Mouse (Mus musculus) cerebellum, adult 8-10 months (tissue): ENCODE results near the gene Cenpj.
A peak's percentile ranks its signal among the peaks of the same experiment; 100 is the strongest.

Experiments used
- DNase-seq: peaks from one replicate; pipeline ENCODE4 v3.0.0; 2022

The Cenpj gene

GRCm38 (mm10) chr14:56575416-56575815, at the start of gene Cenpj, which contains the start of gene Parp4:
Gene Cenpj (minus strand): TSS chr14:56575425.
Gene Parp4 (plus strand): TSS chr14:56575619.
- peak; percentile 66 for DNase-seq

DNA sequence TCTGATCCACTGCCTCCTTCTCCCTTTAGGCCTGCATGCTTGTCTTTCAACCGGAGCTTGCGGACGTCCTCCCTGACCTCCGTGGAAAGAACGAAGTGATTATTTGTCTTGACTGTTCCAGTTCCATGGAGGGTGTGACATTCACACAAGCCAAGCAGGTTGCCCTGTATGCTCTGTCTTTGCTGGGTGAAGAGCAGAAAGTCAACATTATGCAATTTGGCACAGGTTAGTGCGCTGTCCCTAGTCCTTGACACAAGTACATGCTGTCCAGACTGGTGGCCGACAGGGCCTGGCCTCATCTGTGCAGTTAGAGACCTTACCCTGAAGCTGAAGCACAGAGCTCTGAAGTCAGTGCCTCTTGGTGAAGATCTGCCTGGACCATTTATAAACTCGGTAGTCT, 45.2 kb upstream of the Cenpj start:
- DNase-seq = no peak

- DNase-seq = no peak
These were observed 42.2 kb upstream of the Cenpj start for GRCm38 (mm10) chr14:56617470-56617869.

DNA sequence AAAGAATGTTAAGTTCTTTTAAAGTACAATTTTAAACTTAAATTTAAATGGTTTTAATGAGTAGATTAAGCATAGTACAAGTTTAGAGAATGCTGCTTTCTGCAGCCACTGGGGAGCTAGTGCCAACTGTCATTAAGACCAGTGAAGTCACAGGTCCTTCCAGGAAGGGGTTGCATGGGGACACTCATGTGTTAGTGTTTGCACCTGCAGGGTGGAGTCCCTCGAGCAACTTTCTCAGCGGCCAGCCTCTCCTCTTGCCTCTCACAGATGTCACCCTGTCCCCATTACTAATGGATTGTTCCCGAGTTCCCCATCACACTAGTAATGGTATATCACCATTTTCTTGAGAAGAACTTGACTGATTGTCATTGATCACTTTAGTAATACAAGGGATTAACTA, 38.0 kb upstream of the Cenpj start:
- DNase-seq = no peak

DNA sequence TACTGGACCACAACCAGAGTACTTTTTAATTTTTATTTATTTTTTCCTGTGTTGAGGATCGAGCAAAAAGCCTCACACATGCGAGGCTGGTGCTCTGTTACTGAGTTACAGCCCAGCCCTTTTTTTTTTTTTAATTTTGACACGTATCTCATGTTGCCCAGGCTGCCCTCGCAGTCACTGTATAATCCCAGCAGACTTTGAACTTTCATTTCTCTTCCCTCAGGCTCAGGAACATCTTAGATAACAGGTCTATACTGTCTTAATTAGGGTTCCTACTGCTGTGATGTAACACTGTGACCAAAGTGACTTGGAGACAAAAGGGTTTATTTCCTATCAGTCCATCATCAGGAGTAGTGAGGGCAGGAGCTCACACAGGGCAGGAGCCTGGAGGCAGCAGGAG, 29.9 kb upstream of the Cenpj start:
- no peak for DNase-seq

DNA sequence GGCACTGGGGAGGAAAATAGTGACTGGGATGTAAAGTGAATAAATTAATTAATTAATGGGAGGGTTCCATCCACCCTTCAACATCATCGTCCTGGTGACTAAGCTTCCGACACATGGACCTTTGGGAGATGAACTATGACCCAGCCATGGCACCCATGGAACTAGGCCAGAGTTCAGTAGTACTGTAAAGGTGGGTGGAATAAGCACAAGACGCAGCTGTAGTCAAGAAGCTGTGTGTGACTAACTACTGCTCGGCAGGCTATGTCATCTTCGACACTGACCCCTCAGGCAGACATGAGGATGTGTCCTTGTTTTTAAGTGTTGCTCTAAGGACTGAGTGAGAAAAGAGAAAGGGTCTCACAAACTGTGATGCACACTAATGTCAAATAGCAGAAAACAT, 29.2 kb upstream of the Cenpj start:
- no peak for DNase-seq

GRCm38 (mm10) chr14:56602069-56602468, 26.8 kb upstream of the Cenpj start:
- no peak for DNase-seq

DNA sequence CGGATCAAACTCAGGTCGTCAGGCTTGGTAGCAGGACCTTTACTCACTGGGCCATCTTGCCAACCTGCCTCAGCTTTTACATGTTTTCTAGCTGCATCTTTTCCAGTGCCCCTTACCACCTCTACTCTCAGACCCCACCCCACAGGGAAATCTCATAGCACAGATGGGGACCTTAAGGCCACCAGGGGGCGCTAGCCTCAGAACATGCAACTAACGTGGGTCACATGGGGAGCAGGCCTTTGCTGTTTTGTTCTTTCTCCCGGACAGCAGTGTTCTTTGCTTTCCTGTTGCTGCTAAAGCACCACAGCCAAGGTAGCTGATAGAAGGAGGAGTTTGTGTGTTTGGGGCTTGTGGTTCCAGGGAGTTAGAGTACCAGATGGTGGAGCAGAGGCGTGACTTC, 23.5 kb upstream of the Cenpj start:
- peak; percentile 30 for DNase-seq

- DNase-seq = no peak
These were observed 19.6 kb upstream of the Cenpj start for GRCm38 (mm10) chr14:56594811-56595210.

DNA sequence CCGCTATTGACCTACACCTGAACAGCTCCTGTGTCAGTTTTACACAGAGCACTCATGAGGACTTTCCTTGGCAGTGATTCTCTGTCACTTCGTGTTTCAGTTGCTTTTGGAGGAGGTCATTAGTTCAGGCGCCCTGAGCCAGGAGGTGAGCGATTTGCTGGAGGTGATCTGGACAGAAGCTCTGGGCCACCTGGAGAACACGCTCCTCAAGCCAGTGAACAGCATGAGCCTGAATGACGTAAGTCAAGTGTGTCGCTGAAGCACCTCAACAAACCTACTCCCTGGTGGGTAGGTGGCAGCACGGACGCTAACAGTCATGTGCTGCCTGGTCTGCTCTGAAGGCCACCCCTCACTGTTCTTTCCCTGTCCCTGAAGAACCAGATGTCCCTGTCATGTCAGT, 17.0 kb upstream of the Cenpj start:
- peak; percentile 27 for DNase-seq

GRCm38 (mm10) chr14:56582294-56582693, 7.1 kb upstream of the Cenpj start:
- no peak for DNase-seq

GRCm38 (mm10) chr14:56581117-56581516, 5.9 kb upstream of the Cenpj start:
- DNase-seq = no peak

DNA sequence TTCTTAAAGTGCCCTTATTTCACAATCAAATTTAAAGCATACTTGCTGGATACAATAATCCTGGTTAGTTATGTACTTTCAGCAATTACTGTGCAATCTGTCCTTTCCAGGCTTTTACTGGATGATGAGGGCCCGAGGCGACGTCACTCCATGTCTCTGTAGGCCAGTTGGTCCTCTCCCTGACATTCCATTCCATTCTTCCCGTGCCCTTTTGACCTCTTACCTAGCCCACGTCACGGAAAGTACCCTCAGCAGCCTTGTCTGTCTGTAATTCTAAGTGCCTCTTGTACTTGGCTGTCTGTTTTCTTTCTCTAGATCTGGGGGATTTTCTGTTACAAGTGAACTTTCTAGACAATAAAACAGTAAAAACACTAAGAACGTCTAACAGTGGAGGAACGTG, 3.8 kb upstream of the Cenpj start:
- no peak for DNase-seq

GRCm38 (mm10) chr14:56575969-56576901, 1.0 kb upstream of the Cenpj start:
- no peak for DNase-seq

DNA sequence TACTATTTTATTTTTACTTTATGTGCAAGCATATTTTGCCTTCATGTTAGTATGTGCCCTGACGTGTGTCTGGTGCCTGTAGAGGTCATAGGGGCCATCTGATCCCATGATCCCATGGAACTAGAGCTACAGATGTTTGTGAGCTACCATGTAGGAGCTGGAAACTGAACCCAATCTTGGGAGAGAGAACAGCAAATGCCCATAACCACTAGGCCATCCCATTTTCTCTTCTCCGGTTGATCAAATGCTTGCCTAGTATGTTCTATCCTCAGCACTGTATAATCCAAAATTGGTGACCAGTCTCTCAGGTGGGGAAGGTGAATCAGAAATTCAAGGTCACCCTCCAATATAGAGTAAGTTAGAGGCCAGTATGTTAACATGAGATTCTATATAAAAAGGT, 2.7 kb downstream of the Cenpj start:
- no peak for DNase-seq

GRCm38 (mm10) chr14:56571310-56572093, 3.7 kb downstream of the Cenpj start:
- peak; percentile 94 for DNase-seq

DNA sequence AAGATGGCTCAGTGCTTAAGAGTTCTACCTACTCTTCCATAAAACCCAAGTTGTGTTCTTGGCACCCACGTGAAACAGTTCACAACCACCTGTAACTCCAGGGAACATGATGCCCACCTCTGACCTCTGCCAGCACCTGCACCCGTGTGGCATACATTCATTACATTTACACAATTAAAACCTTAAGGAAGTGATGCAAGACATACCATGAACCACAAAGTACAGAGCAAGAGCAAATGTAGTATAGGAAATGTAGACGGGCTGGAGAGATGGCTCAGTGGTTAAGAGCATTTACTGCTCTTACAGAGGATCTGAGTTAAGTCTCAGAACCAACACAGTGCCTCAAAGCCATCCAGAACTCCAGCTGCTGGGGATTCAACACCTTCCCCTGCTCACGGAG, 6.2 kb downstream of the Cenpj start:
- DNase-seq = no peak

GRCm38 (mm10) chr14:56567476-56567875, 7.7 kb downstream of the Cenpj start:
- no peak for DNase-seq

DNA sequence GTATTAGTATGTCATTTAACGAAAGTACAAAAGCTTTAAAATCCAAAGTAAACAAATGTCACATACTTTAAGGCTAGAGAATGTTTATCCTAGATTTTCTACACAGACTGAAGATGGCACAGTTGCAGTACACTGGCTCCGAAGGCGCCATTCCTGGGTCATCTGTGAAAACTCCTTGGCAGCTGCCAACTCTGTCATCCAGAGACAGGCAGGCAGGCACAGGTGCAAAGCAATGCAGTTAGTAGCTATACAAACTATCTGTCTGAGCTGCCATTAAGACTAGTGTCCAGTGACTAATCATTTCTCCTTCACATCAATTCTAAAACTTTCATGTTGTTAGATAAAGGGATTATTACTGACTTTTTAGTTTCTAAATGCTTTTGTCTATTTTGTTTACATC, 16.1 kb downstream of the Cenpj start:
- DNase-seq = no peak

- DNase-seq = no peak
These were observed 20.5 kb downstream of the Cenpj start for GRCm38 (mm10) chr14:56554716-56555115.

DNA sequence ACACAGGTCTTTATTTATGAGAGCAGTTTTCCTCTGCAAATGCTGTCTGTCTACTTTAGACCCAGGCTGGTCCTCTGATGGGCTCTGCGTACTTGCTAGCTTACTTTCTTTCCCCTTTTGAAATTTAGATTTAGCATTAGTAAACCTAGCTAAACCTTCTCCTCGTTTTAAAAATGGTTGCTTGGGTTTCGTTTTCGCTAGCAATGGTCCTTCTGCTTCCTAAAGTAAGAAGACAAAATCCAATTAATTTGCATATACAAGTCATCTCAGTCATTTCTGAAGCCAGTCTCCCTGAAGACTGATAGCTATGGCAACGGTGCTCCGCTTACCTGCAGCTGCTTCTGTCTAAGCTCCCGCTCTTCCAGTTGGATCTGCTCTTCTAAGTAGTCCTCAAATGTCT, 21.9 kb downstream of the Cenpj start:
- DNase-seq = no peak

- DNase-seq = no peak
These were observed 22.3 kb downstream of the Cenpj start for GRCm38 (mm10) chr14:56552924-56553323.

GRCm38 (mm10) chr14:56550960-56551359, 24.3 kb downstream of the Cenpj start:
- peak; percentile 77 for DNase-seq

DNA sequence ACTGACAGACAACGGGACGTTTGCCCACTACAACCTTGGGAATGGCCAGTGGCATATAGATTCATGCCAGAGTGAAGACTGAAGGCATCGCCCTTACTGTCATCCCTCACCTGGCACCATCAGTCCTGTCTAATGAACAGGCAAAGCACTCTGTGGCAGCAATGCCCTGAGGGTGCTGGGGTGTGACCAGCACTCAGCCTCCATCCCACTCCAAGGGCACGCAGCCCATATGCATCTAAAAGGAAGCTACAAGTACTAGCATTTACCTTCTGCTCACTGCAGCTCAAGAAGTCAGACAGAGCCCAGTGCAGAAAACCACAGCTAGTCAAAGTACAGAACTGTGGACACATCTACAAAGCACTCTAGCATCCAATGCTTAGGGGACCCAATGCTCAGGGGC, 29.7 kb downstream of the Cenpj start:
- DNase-seq = no peak
